Mouse (Mus musculus) heart, postnatal 0 days (tissue): ENCODE results near the gene Abcc12. TPM values are rescaled to one million over a fixed set of nuclear protein-coding genes. Genes with fewer than 3 reads are reported as not detected.
A peak's percentile ranks its signal among the peaks of the same experiment; 100 is the strongest.

Experiments
- ATAC-seq: fragments of 200-750 bp; cut with Nextera tagmentation; 2 replicates; pipeline ENCODE4 v1.8.0; 2017; ENCODE audit warnings: low read depth, moderate number of reproducible peaks, moderate library complexity; ENCODE audit not compliant: insufficient read depth
- DNase-seq: peaks from one replicate; pipeline ENCODE4 v3.0.0-alpha.2; 2016; ENCODE audit warnings: low spot score
- H3K27ac ChIP-seq: fragments of 300-500 bp; sonication (generic); 2 replicates; pipeline ENCODE4 v1.5.1; 2014; ENCODE audit warnings: low read depth, mild to moderate bottlenecking
- H3K27me3 ChIP-seq: fragments of 300-500 bp; sonication (generic); 2 replicates; pipeline ENCODE4 v1.6.1; 2014; ENCODE audit warnings: low read length, mixed read lengths; ENCODE audit not compliant: control insufficient read depth, insufficient read depth
- H3K36me3 ChIP-seq: fragments of 300-500 bp; sonication (generic); replicated peaks from 2 replicates; pipeline ENCODE4 v1.6.1; 2014; ENCODE audit warnings: low read length, mixed read lengths; ENCODE audit not compliant: control insufficient read depth, insufficient read depth
- H3K4me1 ChIP-seq: fragments of 300-500 bp; sonication (generic); 2 replicates; pipeline ENCODE4 v1.6.1; 2014; ENCODE audit warnings: antibody characterized with exemption; ENCODE audit not compliant: control insufficient read depth, insufficient read depth
- H3K4me2 ChIP-seq: fragments of 300-500 bp; sonication (generic); 2 replicates; pipeline ENCODE4 v1.6.1; 2014; ENCODE audit warnings: low read depth, mild to moderate bottlenecking, low read length, moderate library complexity
- H3K4me3 ChIP-seq: fragments of 300-500 bp; sonication (generic); 2 replicates; pipeline ENCODE4 v1.5.1; 2014; ENCODE audit warnings: low read depth, low read length
- H3K9ac ChIP-seq: fragments of 300-500 bp; sonication (generic); replicated peaks from 2 replicates; pipeline ENCODE4 v1.6.1; 2014; ENCODE audit warnings: low read depth, low read length, mixed read lengths
- H3K9me3 ChIP-seq: fragments of 300-500 bp; sonication (generic); replicated peaks from 2 replicates; pipeline ENCODE4 v1.6.1; 2016; ENCODE audit warnings: low read length; ENCODE audit not compliant: control insufficient read depth
- CTCF ChIP-seq: IDR thresholded peaks from 2 replicates; pipeline ENCODE4 v1.5.1; 2016; ENCODE audit warnings: antibody characterized with exemption, control low read depth, low read depth
- EP300 ChIP-seq: IDR thresholded peaks from 2 replicates; pipeline ENCODE4 v1.6.1; 2016; ENCODE audit warnings: antibody characterized with exemption, low read depth
- WGBS: fragments of 180-500 bp; shearing (Covaris S2); extraction: QIAGEN DNeasy Blood & Tissue Kit; methylation state at CpG from one replicate; pipeline ENCODE4 v1.1.7; 2014; 5-methylcytosine and 5-hydroxymethylcytosine counted together
- polyA plus RNA-seq: library from polyadenylated mRNA; unstranded; fragments of >200 nt; fragmentation: Nextera tagmentation; extraction: Ambion mirVana; gene quantifications from 2 replicates; pipeline ENCODE4 v1.2.1, GENCODE M21; 2015
- total RNA-seq: library from RNA; depleted of rRNA; stranded (reverse); fragments of >200 nt; gene quantifications from 2 replicates; pipeline ENCODE4 v1.2.3, GENCODE M21; 2014; ENCODE audit warnings: low replicate concordance

Gene Abcc12
- total and polyA plus RNA-seq, 2 experiments from 2014 or later: not detected

DNA sequence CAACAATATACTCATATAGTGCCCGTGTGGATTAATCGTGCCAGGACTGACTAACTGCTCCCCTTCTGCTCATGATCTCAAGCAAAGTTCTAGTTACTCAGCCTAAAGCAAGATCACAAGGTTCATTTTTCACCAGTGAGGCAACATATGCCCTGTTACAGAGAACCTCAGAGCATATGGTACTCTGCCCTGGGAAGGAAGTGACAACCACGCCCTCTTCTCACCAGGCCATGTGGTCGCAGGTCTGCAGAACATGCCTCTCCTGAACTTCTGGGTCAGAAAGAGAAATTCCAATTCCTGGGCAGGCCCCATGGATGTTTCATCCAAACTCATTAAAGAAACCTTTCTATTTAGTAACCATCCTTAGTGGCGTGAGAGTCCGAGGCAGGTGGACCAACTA lies 39.6 kb downstream of the Abcc12 start:
- TF ChIP-seq EP300: no peak
- TF ChIP-seq CTCF: no peak
- 86% methylated on average over 6 of the region's 6 CpGs for WGBS
- Histone ChIP-seq H3K4me3 (no peak overlapping the region), H3K27me3 (no peaks in the 10 kb centered on the region), H3K36me3 (no peaks in the 10 kb centered on the region), H3K9ac (no peak overlapping the region), H3K27ac (no peak overlapping the region), H3K4me2 (no peak overlapping the region), H3K4me1 (no peaks in the 10 kb centered on the region), H3K9me3 (no peaks in the 10 kb centered on the region)
- DNase-seq (no peak), ATAC-seq (no peak)

DNA sequence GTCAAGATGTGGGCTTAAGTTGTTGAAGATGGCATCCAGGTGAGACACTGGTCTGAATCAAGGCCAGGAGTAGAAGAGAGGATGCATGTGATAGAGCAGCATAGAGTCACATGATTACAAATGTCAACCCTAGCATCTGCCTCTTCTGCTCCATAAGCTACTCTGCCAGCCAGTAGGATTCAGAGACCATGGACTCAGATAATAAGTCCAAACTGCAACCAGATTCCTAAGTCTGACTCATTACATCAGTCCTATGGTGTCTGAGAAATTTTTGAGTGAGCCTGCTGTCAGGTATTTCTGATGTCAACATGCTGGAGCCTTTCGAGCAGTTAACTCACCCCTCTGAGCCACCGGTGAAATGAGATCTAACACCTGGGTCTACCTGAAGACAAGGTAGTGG lies 40.1 kb downstream of the Abcc12 start:
- no peak for TF ChIP-seq EP300
- no peak for TF ChIP-seq CTCF
- Histone ChIP-seq H3K27me3 (no peaks in the 10 kb centered on the region), H3K36me3 (no peaks in the 10 kb centered on the region), H3K4me2 (no peak overlapping the region), H3K9ac (no peak overlapping the region), H3K9me3 (no peaks in the 10 kb centered on the region), H3K4me1 (no peaks in the 10 kb centered on the region), H3K4me3 (no peak overlapping the region), H3K27ac (no peak overlapping the region)
- ATAC-seq (no peak), DNase-seq (no peak)
- WGBS: 63% methylated on average over 2 of the region's 2 CpGs

DNA sequence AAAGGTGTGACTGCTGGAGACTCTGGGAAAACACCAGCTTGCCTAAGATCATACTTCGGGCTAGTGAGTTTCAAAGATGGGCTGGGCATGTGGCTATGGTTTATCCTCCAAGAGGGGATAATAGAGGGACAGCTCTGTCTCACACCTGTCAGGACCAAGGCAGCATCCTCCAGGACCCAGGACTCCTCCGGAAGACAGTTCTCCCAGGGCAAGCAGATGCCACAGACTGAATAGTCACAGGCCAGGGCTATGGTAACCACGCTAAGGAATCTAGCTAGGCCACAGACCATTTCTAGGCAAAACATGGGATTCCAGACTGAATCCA lies 43.9 kb downstream of the Abcc12 start:
- no peaks in the 10 kb centered on the region for H3K27me3 ChIP-seq
- no peak overlapping the region for H3K9ac ChIP-seq
- H3K4me2 ChIP-seq: no peak overlapping the region
- WGBS: 57% methylated on average over 3 of the region's 3 CpGs
- ATAC-seq: no peak
- H3K9me3 ChIP-seq: no peaks in the 10 kb centered on the region
- no peak overlapping the region for H3K27ac ChIP-seq
- H3K4me1 ChIP-seq: no peaks in the 10 kb centered on the region
- TF ChIP-seq EP300: no peak
- no peak for TF ChIP-seq CTCF
- no peak overlapping the region for H3K4me3 ChIP-seq
- DNase-seq: no peak
- no peaks in the 10 kb centered on the region for H3K36me3 ChIP-seq

DNA sequence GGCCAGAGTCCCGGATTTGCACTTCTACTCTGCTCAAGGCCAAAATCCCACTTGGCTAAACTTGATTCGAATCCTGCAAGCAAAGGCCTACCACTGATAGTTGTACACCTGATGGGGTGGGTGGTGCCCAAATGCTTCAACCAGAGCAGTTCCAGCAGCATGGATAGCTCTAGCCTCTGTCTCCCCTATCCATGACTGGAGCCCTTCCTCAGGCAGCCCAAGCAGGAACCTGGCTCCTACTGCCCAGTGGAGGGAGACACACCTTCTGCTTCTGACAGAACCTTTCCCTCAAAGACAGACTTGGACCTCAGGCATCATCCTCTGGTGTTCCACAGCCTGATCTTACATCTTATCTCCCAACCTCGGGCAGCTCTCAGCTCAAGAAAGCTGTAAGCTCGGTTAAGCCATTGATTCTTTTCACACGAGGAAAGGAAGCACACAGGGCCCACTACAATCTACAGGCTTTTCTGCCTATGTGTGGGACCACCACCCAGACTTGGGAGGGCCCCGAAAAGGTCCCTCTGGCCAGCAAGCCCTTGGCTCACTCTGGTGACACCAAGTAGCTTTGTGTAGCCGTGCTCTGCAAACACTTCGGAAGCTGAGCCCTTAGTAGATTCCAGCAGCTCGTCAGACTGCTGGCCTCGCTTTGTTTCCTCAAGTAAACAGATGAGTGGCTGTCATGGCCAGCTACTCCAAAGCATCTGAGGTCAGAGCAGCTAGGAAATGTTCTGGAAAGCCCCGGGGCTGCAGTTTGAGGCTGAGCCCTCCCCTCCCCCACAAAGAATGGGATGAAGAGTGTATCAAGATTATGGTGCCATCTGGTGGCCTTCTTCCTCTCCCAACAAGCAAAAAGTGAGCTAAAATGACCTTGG lies 44.5 kb downstream of the Abcc12 start:
- TF ChIP-seq CTCF: peak; percentile 68
- no peak for TF ChIP-seq EP300
- WGBS: 46% methylated on average over 11 of the region's 11 CpGs
- Histone ChIP-seq H3K4me3 (no peak overlapping the region), H3K27ac (no peak overlapping the region), H3K36me3 (no peaks in the 10 kb centered on the region), H3K27me3 (no peaks in the 10 kb centered on the region), H3K4me1 (no peaks in the 10 kb centered on the region), H3K9ac (no peak overlapping the region), H3K4me2 (0 out of 2 replicates have a peak overlapping the region, but pooled peaks have one; percentile 8), H3K9me3 (no peaks in the 10 kb centered on the region)
- DNase-seq: peak; percentile 70
- peak; percentile 40; the same call in 1 of the 2 replicates for ATAC-seq

DNA sequence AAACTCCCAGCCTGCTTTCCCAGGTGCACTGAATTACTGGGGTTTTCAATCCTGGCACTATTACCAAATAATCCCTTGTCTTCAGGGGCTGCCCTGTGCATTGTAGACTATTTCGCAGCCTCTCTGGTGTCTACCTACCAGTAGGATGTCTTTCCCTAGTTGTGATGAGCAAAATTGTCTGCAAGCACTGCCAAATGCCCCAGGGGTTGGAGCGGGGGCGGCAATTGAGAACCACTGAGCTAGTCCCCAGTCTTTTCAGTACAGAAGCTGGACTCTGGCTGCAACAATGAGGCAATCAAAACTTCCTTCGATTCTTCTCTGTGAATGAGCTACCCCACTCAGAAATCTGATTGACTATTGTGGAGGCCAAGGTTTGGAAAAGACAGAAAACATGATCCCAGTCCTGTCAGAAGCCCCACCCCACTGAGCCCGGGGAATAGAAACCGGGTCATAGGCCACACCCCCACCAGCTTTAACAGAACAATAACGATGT lies 45.4 kb downstream of the Abcc12 start:
- ATAC-seq: no peak
- DNase-seq: no peak
- no peaks in the 10 kb centered on the region for H3K36me3 ChIP-seq
- 61% methylated on average over 7 of the region's 7 CpGs for WGBS
- no peak overlapping the region for H3K4me2 ChIP-seq
- no peak overlapping the region for H3K27ac ChIP-seq
- H3K9me3 ChIP-seq: no peaks in the 10 kb centered on the region
- H3K27me3 ChIP-seq: no peaks in the 10 kb centered on the region
- H3K9ac ChIP-seq: no peak overlapping the region
- no peak for TF ChIP-seq EP300
- no peak for TF ChIP-seq CTCF
- no peaks in the 10 kb centered on the region for H3K4me1 ChIP-seq
- H3K4me3 ChIP-seq: no peak overlapping the region

DNA sequence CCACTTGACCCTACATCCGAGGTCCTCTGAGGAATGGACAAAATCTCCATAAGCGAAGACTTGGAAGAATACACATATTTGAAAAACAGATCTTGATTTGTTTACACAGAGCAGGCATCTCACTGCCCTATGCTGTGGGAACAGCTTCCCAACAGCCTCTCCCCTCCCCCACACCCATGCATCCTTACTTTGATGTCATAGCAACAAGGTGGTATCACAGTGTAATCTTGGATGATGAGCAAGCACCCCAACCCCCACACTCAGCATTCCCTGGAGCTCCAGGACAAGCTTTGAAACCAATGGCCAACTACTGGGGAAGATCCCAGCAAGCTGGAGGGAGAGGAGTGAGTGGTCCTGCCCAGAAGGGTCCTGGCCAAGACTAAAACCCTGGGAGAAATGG lies 50.8 kb downstream of the Abcc12 start:
- H3K36me3 ChIP-seq: no peaks in the 10 kb centered on the region
- H3K9me3 ChIP-seq: no peaks in the 10 kb centered on the region
- TF ChIP-seq EP300 (no peak), CTCF (no peak)
- H3K9ac ChIP-seq: no peak overlapping the region
- no peak overlapping the region for H3K4me2 ChIP-seq
- DNase-seq: no peak
- no peak for ATAC-seq
- H3K27me3 ChIP-seq: no peaks in the 10 kb centered on the region
- H3K27ac ChIP-seq: no peak overlapping the region
- 49% methylated on average over 2 of the region's 2 CpGs for WGBS
- no peak overlapping the region for H3K4me3 ChIP-seq
- H3K4me1 ChIP-seq: no peaks in the 10 kb centered on the region
